Mouse (Mus musculus): ENCODE measurements around the gene Pou2f1. TPM values are rescaled to one million over a fixed set of nuclear protein-coding genes. Genes with fewer than 3 reads are reported as not detected.

The Pou2f1 gene
- polyA plus RNA-seq, 1 experiment from 2014 or later = 14.8 TPM

DNA sequence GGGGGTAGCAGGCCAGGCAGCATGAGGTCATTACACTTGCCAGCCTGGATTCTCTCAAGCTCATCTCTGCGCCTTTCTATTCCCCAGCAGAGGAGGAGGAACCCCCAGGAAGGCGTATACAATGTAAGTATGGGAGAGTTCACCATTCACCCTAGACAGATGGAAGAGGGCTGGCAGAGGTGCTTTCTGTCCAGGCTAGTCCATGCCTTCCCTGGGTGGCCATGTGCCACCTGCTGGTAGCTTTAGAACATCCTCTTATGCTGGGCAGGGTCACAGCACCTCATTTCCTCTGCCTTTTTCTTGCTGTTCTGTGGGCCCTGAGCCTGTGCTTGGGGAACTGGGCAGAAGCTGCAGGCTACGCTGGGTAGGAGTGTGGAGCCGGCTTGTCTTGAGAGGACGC lies 144.1 kb downstream of the Pou2f1 start:
- Histone ChIP-seq H3K4me2 (ENCODE audit: low read length) (no peak overlapping the region), H3K4me1 (ENCODE audit: control insufficient read depth, insufficient read depth, low read length) (peaks cover 5% of the 10 kb centered on the region), H3K9me3 (replicated peaks; ENCODE audit: control insufficient read depth, low read length) (no peaks in the 10 kb centered on the region), H3K9ac (ENCODE audit: low read length) (no peak overlapping the region), H3K27me3 (replicated peaks; ENCODE audit: control insufficient read depth, insufficient read depth, low read length) (0 out of 2 replicates have a peak, but pooled peaks cover under 1% of the 10 kb centered on the region), H3K36me3 (ENCODE audit: control insufficient read depth, insufficient read depth, low read length) (no peaks in the 10 kb centered on the region), H3K4me3 (ENCODE audit: low read depth, low read length) (no peak overlapping the region), H3K27ac (ENCODE audit: low read depth, low read length) (no peak overlapping the region)
- no peak for DNase-seq (ENCODE audit: low spot score)
- ATAC-seq = no peak
- 79% methylated on average over 5 of the region's 5 CpGs for WGBS

DNA sequence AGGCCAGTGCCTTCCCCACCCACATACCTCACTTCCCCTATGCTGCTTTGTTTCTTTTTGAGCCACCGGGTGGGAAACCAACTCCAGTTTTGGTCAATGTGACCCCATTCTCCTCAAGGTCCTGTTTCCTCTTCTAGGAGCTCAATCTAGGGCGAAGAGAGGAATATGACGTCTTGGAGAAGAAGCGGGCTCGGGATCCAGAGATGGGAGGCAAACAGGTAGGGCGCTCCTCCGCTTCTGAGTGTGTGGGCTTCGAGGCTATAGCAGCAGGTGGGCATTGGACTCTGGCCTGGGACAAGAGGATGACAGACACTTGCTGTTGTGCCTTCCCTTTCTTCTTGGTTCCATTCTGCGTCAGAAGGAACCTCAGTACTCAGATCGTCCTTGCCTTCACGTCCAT lies 145.2 kb downstream of the Pou2f1 start:
- no peak for ATAC-seq
- no peak overlapping the region for H3K27ac ChIP-seq (ENCODE audit: low read depth, low read length)
- no peak for DNase-seq (ENCODE audit: low spot score)
- no peaks in the 10 kb centered on the region for H3K36me3 ChIP-seq (ENCODE audit: control insufficient read depth, insufficient read depth, low read length)
- 93% methylated on average over 11 of the region's 11 CpGs for WGBS
- peaks cover 5% of the 10 kb centered on the region for H3K4me1 ChIP-seq (ENCODE audit: control insufficient read depth, insufficient read depth, low read length)
- no peak overlapping the region for H3K9ac ChIP-seq (ENCODE audit: low read length)
- no peak overlapping the region for H3K4me2 ChIP-seq (ENCODE audit: low read length)
- H3K4me3 ChIP-seq (ENCODE audit: low read depth, low read length) = no peak overlapping the region
- H3K9me3 ChIP-seq (replicated peaks; ENCODE audit: control insufficient read depth, low read length) = no peaks in the 10 kb centered on the region
- 0 out of 2 replicates have a peak, but pooled peaks cover 3% of the 10 kb centered on the region for H3K27me3 ChIP-seq (replicated peaks; ENCODE audit: control insufficient read depth, insufficient read depth, low read length)

DNA sequence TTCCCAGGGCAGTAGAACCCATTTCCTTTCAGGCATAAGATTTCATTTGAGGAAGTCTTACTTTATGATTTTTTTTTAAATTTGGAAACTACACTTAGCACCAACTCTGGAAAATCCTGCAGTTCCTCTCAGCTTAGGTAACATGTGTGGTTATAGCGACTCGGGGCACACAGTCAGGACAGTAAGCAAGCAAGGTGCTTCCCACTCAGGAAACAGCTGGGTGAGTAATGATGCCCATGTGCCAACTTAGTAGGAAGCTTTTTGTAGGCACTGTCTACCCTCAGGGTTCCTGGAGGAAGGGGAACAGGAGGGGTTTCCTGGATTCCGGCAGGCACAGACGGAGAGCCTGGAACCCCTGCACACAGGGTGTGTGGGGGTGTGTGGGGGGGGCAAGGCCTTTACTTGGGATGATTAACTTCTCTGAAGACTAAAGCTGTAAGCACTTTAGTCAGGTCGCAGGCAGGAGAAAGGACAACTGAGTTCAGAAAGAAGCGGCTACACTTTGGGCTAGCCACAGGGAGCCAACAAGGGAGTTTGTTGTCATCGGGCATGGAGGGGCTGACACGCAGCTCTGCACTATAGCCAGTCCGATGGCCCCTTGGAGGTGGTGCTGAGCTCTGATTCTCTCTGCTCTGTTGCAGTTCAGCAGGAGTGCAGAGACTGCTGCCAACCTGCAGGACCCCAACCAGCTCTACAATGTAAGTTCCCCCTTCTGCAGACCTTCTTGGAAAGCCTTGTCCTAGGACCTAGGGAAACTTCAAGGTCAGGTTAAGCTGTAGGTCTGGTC lies 146.5 kb downstream of the Pou2f1 start:
- Histone ChIP-seq H3K27me3 (replicated peaks; ENCODE audit: control insufficient read depth, insufficient read depth, low read length) (0 out of 2 replicates have a peak, but pooled peaks cover 3% of the 10 kb centered on the region), H3K27ac (ENCODE audit: low read depth, low read length) (no peak overlapping the region), H3K4me1 (ENCODE audit: control insufficient read depth, insufficient read depth, low read length) (peaks cover 5% of the 10 kb centered on the region; the same call in 1 of the 2 replicates), H3K4me3 (ENCODE audit: low read depth, low read length) (no peak overlapping the region), H3K9me3 (replicated peaks; ENCODE audit: control insufficient read depth, low read length) (no peaks in the 10 kb centered on the region), H3K9ac (ENCODE audit: low read length) (no peak overlapping the region), H3K4me2 (ENCODE audit: low read length) (no peak overlapping the region), H3K36me3 (ENCODE audit: control insufficient read depth, insufficient read depth, low read length) (no peaks in the 10 kb centered on the region)
- DNase-seq (ENCODE audit: low spot score) = no peak
- WGBS = 59% methylated on average over 9 of the region's 9 CpGs
- no peak for ATAC-seq

GRCm38 (mm10) chr1:165853729-165854420 lies 148.6 kb downstream of the Pou2f1 start:
- WGBS = 60% methylated on average over 10 of the region's 10 CpGs
- Histone ChIP-seq H3K4me2 (ENCODE audit: low read length) (no peak overlapping the region), H3K27me3 (replicated peaks; ENCODE audit: control insufficient read depth, insufficient read depth, low read length) (0 out of 2 replicates have a peak, but pooled peaks cover 3% of the 10 kb centered on the region), H3K27ac (ENCODE audit: low read depth, low read length) (no peak overlapping the region), H3K9ac (ENCODE audit: low read length) (no peak overlapping the region), H3K36me3 (ENCODE audit: control insufficient read depth, insufficient read depth, low read length) (no peaks in the 10 kb centered on the region), H3K4me3 (ENCODE audit: low read depth, low read length) (no peak overlapping the region), H3K4me1 (ENCODE audit: control insufficient read depth, insufficient read depth, low read length) (peaks cover 5% of the 10 kb centered on the region; the same call in 1 of the 2 replicates), H3K9me3 (replicated peaks; ENCODE audit: control insufficient read depth, low read length) (no peaks in the 10 kb centered on the region)
- DNase-seq (ENCODE audit: low spot score) = peak; percentile 79
- ATAC-seq = no peak; the same call in 1 of the 2 replicates

- no peaks in the 10 kb centered on the region for H3K9me3 ChIP-seq (replicated peaks; ENCODE audit: control insufficient read depth, low read length)
- ATAC-seq = no peak
- H3K36me3 ChIP-seq (ENCODE audit: control insufficient read depth, insufficient read depth, low read length) = no peaks in the 10 kb centered on the region
- no peak overlapping the region for H3K4me3 ChIP-seq (ENCODE audit: low read depth, low read length)
- H3K4me2 ChIP-seq (ENCODE audit: low read length) = no peak overlapping the region
- H3K27ac ChIP-seq (ENCODE audit: low read depth, low read length) = no peak overlapping the region
- no peak for DNase-seq (ENCODE audit: low spot score)
- H3K4me1 ChIP-seq (ENCODE audit: control insufficient read depth, insufficient read depth, low read length) = peaks cover 5% of the 10 kb centered on the region; the same call in 1 of the 2 replicates
- 0 out of 2 replicates have a peak, but pooled peaks cover 3% of the 10 kb centered on the region for H3K27me3 ChIP-seq (replicated peaks; ENCODE audit: control insufficient read depth, insufficient read depth, low read length)
- H3K9ac ChIP-seq (ENCODE audit: low read length) = no peak overlapping the region
- 55% methylated on average over 4 of the region's 4 CpGs for WGBS
These were observed 149.3 kb downstream of the Pou2f1 start for GRCm38 (mm10) chr1:165853131-165853721.

GRCm38 (mm10) chr1:165852131-165852530 lies 150.3 kb downstream of the Pou2f1 start:
- Histone ChIP-seq H3K4me1 (ENCODE audit: control insufficient read depth, insufficient read depth, low read length) (peaks cover 5% of the 10 kb centered on the region; the same call in 1 of the 2 replicates), H3K27ac (ENCODE audit: low read depth, low read length) (no peak overlapping the region), H3K27me3 (replicated peaks; ENCODE audit: control insufficient read depth, insufficient read depth, low read length) (0 out of 2 replicates have a peak, but pooled peaks cover 3% of the 10 kb centered on the region), H3K36me3 (ENCODE audit: control insufficient read depth, insufficient read depth, low read length) (no peaks in the 10 kb centered on the region), H3K4me2 (ENCODE audit: low read length) (no peak overlapping the region), H3K9ac (ENCODE audit: low read length) (no peak overlapping the region), H3K4me3 (ENCODE audit: low read depth, low read length) (no peak overlapping the region), H3K9me3 (replicated peaks; ENCODE audit: control insufficient read depth, low read length) (no peaks in the 10 kb centered on the region)
- ATAC-seq (0 out of 2 replicates have a peak, but pooled peaks have one; percentile 19), DNase-seq (ENCODE audit: low spot score) (no peak)
- WGBS = 39% methylated on average over 5 of the region's 5 CpGs

DNA sequence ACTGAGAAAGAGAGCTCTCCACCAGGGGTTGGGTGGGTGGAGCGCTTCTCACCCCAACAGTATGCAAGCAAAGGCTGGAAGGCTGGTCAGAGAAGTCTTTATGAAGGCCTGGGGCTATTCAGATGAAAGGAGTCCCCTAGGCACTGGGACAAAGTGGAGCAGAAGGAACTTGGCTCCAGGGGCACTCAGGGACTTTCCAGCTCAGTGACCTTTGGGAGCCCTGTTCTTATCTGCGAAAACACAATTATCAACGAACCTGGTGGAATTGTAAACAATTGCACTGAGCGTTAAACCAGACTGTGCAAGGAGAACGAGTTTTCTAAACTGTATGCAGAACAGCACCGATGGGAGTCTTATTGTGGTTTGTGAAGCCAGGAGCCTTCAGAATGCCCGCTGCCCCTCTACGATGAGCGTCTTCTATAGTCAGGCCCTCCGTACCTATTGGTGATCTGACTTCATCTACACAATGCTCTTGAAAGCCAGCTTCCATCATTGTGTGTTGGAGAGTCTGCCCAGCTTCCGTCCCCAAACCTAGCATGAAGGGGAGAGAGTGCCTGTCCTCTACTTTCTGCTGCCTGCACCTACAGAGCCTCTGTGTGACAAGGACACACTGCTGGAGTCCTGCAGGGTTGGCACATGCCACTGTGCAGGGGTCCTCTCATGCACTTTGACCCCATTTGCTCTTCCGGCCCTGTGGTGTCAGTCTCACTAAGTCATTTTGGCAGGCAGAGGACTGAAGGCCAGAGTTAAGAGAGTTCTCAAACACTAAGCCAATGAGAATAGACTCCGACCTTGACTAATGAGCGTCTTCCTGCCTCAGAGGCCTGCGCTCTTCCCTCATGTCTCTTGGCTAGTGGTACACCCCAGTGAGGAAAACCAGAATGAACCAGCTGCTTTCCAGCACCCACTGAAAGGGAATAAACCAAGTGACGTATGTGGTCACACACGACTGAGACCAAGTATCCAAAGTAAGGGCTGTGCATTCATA lies 152.7 kb downstream of the Pou2f1 start:
- Histone ChIP-seq H3K4me1 (ENCODE audit: control insufficient read depth, insufficient read depth, low read length) (peaks cover 5% of the 10 kb centered on the region; the same call in 1 of the 2 replicates), H3K9me3 (replicated peaks; ENCODE audit: control insufficient read depth, low read length) (no peaks in the 10 kb centered on the region), H3K4me3 (ENCODE audit: low read depth, low read length) (no peak overlapping the region), H3K4me2 (ENCODE audit: low read length) (no peak overlapping the region), H3K27ac (ENCODE audit: low read depth, low read length) (no peak overlapping the region), H3K27me3 (replicated peaks; ENCODE audit: control insufficient read depth, insufficient read depth, low read length) (0 out of 2 replicates have a peak, but pooled peaks cover 12% of the 10 kb centered on the region), H3K9ac (ENCODE audit: low read length) (no peak overlapping the region), H3K36me3 (ENCODE audit: control insufficient read depth, insufficient read depth, low read length) (no peaks in the 10 kb centered on the region)
- 85% methylated on average over 17 of the region's 17 CpGs for WGBS
- no peak for ATAC-seq
- DNase-seq (ENCODE audit: low spot score) = no peak

DNA sequence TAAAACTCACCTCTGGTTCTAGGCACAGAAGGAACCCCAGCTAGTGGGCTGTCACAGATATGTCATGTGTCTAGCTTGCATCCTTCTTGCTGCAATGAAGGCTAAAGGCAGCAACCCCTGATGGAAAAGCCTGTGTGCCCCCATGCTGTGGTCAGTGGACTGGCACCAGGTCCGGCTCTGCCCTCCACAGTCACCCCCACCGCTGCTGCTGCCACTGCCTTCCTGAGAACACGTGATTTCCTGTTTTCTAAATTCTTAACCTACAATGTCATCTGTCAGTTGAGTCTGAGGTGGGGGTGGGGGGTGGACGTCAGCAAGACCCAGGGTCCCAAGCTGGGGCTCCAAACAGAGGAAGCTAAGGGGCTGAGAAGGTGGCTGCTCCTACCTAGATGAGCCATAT lies 153.6 kb downstream of the Pou2f1 start:
- Histone ChIP-seq H3K9ac (ENCODE audit: low read length) (no peak overlapping the region), H3K4me2 (ENCODE audit: low read length) (no peak overlapping the region), H3K9me3 (replicated peaks; ENCODE audit: control insufficient read depth, low read length) (no peaks in the 10 kb centered on the region), H3K4me3 (ENCODE audit: low read depth, low read length) (no peak overlapping the region), H3K27me3 (replicated peaks; ENCODE audit: control insufficient read depth, insufficient read depth, low read length) (0 out of 2 replicates have a peak, but pooled peaks cover 12% of the 10 kb centered on the region), H3K4me1 (ENCODE audit: control insufficient read depth, insufficient read depth, low read length) (peaks cover 5% of the 10 kb centered on the region; the same call in 1 of the 2 replicates), H3K27ac (ENCODE audit: low read depth, low read length) (no peak overlapping the region), H3K36me3 (ENCODE audit: control insufficient read depth, insufficient read depth, low read length) (no peaks in the 10 kb centered on the region)
- DNase-seq (ENCODE audit: low spot score) (no peak), ATAC-seq (no peak)
- WGBS = 78% methylated on average over 4 of the region's 4 CpGs
